Mouse (Mus musculus) urinary bladder, postnatal 14 days (tissue): ENCODE data around the gene Krt9.
A peak's percentile ranks its signal among the peaks of the same experiment; 100 is the strongest.

Source experiments
- DNase-seq: peaks from one replicate; pipeline ENCODE4 v3.0.0; 2021; ENCODE audit warnings: low spot score

Gene Krt9

DNA sequence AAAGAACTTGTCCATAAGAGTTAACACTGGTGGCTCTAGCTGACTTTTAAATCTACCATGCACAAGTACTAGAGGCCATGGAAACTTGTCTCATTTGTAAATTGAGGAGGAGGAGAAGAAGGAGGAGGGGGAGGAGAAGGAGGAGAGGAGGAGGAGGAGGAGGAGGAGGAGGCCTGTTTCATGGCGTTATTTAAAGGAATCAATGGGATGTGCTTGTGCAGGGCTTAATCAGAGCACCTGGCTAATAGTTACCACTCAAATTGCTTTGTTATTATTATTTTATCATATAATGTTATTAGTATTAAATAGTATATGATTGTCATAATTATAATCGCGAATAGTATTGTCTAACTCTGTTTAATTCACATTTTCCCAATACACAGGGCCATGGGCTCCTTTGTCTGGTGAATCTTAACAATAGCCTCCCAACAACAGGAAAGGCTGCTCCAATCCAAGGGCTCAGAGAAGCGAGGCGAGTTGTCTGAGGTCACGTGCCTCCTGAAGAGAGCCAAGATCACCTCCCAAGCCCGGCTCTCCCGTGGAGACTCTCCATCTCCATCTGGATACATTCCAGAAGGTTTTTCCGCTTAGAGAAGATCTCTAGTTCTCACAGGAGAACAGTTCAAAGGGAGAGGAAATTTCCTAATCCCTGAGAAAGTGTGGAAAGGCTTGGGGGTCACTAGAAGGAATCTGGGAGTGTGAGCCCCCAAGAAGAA, 44.3 kb downstream of the Krt9 start, which contains the start of gene Krt19:
Gene Krt19, minus strand, starts transcription at position 51 of the 716 bp plus-strand sequence.
- no peak for DNase-seq

DNA sequence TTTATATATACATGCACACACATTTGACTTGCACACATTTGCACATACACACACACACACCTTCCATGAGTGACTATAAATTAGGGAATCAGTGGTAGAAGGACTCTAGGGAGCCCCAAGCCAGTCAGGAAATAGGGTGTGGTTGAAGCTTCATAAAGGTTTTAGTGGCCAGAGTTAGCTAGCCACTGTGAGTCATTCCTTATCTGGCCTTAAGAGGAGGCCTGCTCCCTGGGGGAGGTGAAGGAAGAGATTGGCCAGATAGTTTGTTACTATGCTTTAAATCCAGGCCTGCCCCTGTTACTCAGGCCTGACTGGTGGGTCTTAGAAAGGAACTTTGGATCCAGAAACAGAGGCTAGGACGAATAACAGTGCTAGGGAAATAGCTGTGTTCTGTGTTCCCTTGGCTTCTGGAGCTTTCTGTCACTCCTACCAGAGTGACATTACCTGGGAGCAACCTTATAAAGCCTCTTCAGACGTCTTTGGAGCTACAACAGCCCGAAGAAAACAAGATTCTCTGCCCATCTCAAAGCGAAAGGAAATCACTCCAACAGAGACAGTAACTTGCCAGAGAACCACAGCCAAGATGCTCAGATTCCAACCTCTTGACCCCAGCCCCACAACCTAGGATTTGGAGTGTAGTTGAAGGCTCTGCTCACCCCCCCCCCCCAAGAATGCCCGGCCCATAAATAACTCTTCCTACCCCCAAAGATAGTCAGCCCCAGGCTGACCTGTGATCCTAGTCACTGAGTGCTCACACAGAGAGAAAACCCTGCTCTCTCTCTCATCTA, 45.3 kb downstream of the Krt9 start:
- DNase-seq, result no peak

DNA sequence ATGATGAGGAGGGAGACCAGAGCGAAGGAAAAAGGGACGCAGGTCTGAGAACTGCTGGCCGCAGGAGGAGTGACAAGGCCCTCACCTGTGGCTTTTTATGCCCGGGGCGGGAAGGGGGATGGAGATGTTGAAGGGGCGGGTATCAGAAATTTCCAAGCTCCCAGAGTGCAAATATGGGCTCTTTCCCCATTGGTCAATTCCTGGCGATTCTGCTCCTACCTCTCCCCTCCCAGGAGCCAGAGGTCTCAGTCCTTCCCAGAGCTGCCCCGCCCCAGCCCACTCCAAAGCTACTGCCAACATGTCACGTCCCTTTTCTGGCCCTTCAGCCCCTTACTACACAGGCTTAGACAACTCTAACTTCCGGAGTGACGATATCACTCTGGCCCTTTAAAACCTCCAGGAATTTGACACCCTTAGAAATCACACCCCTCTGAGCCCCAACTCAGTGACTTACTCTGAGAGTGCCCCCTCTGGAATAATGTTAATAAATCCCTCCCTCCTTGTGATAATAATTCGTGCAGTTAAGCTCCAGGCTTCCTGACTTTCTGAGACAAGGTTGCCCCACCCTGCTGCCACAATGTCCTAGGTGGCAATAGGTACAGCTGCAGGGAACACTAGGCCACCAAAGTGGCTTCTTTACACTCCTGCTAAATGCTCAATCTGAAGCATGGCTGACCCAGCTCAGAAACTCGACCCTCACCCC, 47.0 kb downstream of the Krt9 start:
- peak; percentile 87 for DNase-seq

DNA sequence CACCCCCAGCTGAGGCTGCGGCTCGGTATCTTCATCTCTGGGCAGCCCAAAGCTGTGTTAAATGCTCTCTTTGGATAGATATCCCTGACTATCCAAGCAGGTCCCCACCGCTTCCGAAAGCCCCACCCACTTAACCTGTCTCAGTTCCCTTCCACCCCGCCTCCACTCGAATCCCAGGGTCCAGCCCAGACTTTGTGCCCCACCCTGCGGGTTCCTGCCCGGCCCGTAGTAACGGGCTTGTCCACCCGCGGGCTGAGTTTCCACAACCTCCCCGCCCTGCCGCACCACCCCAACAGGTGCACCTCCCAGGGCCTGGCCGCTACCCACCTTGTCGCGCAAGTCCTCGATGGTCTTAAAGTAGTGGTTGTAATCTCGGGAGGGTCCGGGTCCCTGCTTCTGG, 47.9 kb downstream of the Krt9 start:
- DNase-seq, result peak; percentile 66

DNA sequence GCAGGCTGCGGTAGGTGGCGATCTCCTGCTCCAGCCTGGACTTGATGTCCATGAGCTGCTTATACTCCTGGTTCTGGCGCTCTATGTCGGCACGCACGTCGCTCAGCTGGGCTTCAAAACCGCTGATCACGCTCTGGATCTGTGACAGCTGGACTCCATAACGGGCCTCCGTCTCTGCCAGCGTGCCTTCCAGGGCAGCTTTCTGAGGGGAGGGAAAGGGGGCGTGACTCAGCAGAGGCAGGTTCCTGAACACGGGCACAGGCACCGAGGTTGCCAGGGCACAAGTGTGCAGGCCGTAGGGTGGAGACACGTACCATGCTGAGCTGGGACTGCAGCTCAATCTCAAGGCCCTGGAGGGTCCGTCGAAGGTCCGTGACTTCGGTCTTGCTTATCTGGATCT, 52.1 kb downstream of the Krt9 start:
- DNase-seq, result peak; percentile 61

DNA sequence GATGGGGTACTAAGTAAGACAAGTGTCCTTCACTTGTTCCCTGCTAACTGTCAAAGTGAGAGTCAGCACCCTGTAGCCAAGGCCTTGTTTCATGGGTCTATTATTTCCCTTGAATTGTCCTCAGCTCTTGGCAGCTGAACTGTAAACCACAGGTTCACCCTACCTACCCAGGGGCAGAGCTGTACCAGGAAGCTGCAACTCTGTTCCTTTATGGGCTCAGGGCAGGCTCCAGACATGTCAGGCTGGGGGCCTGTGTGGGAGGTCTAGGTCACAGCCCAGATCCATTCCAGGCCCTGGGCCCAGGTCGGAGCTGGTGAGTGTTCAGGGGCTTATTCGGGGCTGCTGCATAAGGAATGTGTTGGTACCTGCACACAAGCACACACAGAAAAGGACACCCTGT, 53.7 kb downstream of the Krt9 start:
- peak; percentile 45 for DNase-seq

DNA sequence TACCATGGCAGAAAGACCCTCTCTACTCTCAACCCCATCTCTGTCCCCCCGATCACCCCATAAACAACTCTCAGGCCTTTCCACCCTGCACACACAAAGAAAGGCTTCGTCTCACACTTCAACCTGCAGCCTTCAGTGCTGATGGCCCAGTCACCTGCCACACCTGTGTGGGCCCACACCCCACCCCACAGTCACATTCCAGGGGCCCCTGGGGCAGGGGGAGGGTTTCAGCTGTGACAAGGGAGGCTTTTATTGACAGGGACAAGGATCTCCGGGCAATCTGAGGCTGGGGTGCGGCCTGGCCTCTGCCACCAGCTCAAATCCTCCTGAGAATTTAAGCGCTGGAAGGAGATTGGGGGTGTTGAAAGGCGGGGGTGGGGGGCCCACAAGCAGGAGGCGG, 54.2 kb downstream of the Krt9 start:
- peak; percentile 56 for DNase-seq

DNA sequence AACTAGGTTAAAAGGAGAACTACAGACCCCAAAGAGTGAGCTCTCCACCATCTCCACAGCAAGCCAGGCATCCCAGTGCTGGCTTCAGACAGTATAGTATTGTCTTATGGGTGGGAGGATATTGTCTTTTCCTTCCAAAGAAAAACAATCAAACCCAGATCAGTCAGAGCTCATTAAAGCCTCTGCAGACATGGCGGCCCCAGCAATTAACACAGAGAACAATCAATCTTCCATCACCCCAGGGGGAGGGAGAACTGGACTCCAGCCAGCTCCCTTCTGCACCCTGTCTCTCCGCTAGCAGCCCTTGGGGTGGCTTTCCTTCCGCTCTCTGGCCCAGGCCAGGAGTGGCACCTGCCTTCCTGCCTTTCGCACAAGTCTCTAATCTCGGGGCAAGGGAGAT, 55.4 kb downstream of the Krt9 start:
- no peak for DNase-seq
